Mouse (Mus musculus) G1E (cell line): ENCODE data around the gene Etfa.

Source experiments
- CTCF ChIP-seq: IDR thresholded peaks from 2 replicates; pipeline ENCODE4 v1.5.1; 2012; ENCODE audit warnings: low read depth, low read length, inconsistent platforms, mixed read lengths
- GATA1 ChIP-seq: IDR thresholded peaks from 2 replicates; pipeline ENCODE4 v1.6.1; 2012; ENCODE audit warnings: borderline replicate concordance, low read length, inconsistent platforms, mixed read lengths

GRCm38 (mm10) chr9:55438433-55438832 lies 73.6 kb downstream of the Etfa start:
- no peak for TF ChIP-seq CTCF
- TF ChIP-seq GATA1 = no peak
